Mouse (Mus musculus): ENCODE measurements at regions not wholly inside any gene's neighbourhood (a gene's known extent, or its start where the extent isn't known, plus 50 kb on each side); places are given as distances from the start of the nearest gene placed in this dataset.

- DNase-seq (ENCODE audit: low spot score in 2 of 2): no peak
These were observed 136.8 kb upstream of the Gm10295 start for GRCm38 (mm10) chr7:71488016-71488650.

GRCm38 (mm10) chr7:71475383-71475782 lies 124.1 kb upstream of the Gm10295 start:
- DNase-seq (ENCODE audit: low spot score in 2 of 2): no peak

GRCm38 (mm10) chr7:71472384-71473141 lies 121.3 kb upstream of the Gm10295 start:
- no peak for DNase-seq (ENCODE audit: low spot score in 2 of 2)

- DNase-seq (ENCODE audit: low spot score in 2 of 2): peak; percentile 12 to 19
These were observed 120.5 kb upstream of the Gm10295 start for GRCm38 (mm10) chr7:71471658-71472383.

GRCm38 (mm10) chr7:71471319-71471657 lies 120.0 kb upstream of the Gm10295 start:
- DNase-seq (ENCODE audit: low spot score in 2 of 2): no peak

GRCm38 (mm10) chr7:71470418-71470817 lies 119.1 kb upstream of the Gm10295 start:
- DNase-seq (ENCODE audit: low spot score in 2 of 2): no peak

GRCm38 (mm10) chr7:71469951-71470350 lies 118.7 kb upstream of the Gm10295 start:
- no peak for DNase-seq (ENCODE audit: low spot score in 2 of 2)

- no peak for DNase-seq (ENCODE audit: low spot score in 2 of 2)
These were observed 116.3 kb upstream of the Gm10295 start for GRCm38 (mm10) chr7:71467436-71468127.

- no peak for DNase-seq (ENCODE audit: low spot score in 2 of 2)
These were observed 112.8 kb upstream of the Gm10295 start for GRCm38 (mm10) chr7:71464127-71464526.

GRCm38 (mm10) chr7:71463565-71463964 lies 112.3 kb upstream of the Gm10295 start:
- no peak for DNase-seq (ENCODE audit: low spot score in 2 of 2)

GRCm38 (mm10) chr7:71459805-71460204 lies 108.5 kb upstream of the Gm10295 start:
- no peak for DNase-seq (ENCODE audit: low spot score in 2 of 2)

- DNase-seq (ENCODE audit: low spot score in 2 of 2): no peak
These were observed 106.9 kb upstream of the Gm10295 start for GRCm38 (mm10) chr7:71458104-71458754.

GRCm38 (mm10) chr7:71457409-71458103 lies 106.3 kb upstream of the Gm10295 start:
- no peak for DNase-seq (ENCODE audit: low spot score in 2 of 2)

GRCm38 (mm10) chr7:71456421-71456820 lies 105.1 kb upstream of the Gm10295 start:
- DNase-seq (ENCODE audit: low spot score in 2 of 2): no peak

GRCm38 (mm10) chr7:71440330-71441240 lies 89.3 kb upstream of the Gm10295 start:
- no peak for DNase-seq (ENCODE audit: low spot score in 2 of 2)

GRCm38 (mm10) chr7:71425982-71426381 lies 74.7 kb upstream of the Gm10295 start:
- DNase-seq (ENCODE audit: low spot score in 2 of 2): no peak

- no peak for DNase-seq (ENCODE audit: low spot score in 2 of 2)
These were observed 68.0 kb upstream of the Gm10295 start for GRCm38 (mm10) chr7:71419261-71419660.

- no peak for DNase-seq (ENCODE audit: low spot score in 2 of 2)
These were observed 67.6 kb upstream of the Gm10295 start for GRCm38 (mm10) chr7:71418856-71419255.

GRCm38 (mm10) chr7:71414756-71415155 lies 63.5 kb upstream of the Gm10295 start:
- DNase-seq (ENCODE audit: low spot score in 2 of 2): no peak

GRCm38 (mm10) chr7:71413121-71413520 lies 61.8 kb upstream of the Gm10295 start:
- DNase-seq (ENCODE audit: low spot score in 2 of 2): no peak

All from frontal cortex, postnatal 14 days (tissue).